In genomic region chr8:11001062-11001549, GRCm38 (mm10) we compare ENCODE assay signal across 8 mouse cellular contexts. TPM values are rescaled to one million over a fixed set of nuclear protein-coding genes. Genes with fewer than 3 reads are reported as not detected.
A peak's percentile ranks its signal among the peaks of the same experiment; 100 is the strongest.
DNase-seq lines count a peak whose midpoint lies in the region; ATAC-seq and TF ChIP-seq lines count a peak whose summit lies in the region.

No protein-coding gene starts in this region.

- peaks cover 7% of the 10 kb centered on the region; the same call in 1 of the 2 replicates for H3K36me3 ChIP-seq in kidney, embryonic 16.5 days (ENCODE audit: insufficient read depth, low read length)
- H3K36me3 ChIP-seq in embryonic facial prominence, embryonic 10.5 days (replicated peaks), result peaks cover 62% of the 10 kb centered on the region
- peaks cover 18% of the 10 kb centered on the region for H3K36me3 ChIP-seq in liver, embryonic 14.5 days (replicated peaks; ENCODE audit: control insufficient read depth, insufficient read depth, low read depth)
- H3K36me3 ChIP-seq in neural tube, embryonic 12.5 days, result peaks cover 7% of the 10 kb centered on the region

- WGBS in kidney, embryonic 16.5 days, result 11% methylated on average over 6 of the region's 6 CpGs
- WGBS in embryonic facial prominence, embryonic 10.5 days, result 4% methylated on average over 6 of the region's 6 CpGs
- 4% methylated on average over 6 of the region's 6 CpGs for WGBS in liver, embryonic 14.5 days (ENCODE audit: insufficient replicate concordance)
- WGBS in neural tube, embryonic 12.5 days, result 11% methylated on average over 6 of the region's 6 CpGs

- no peak for DNase-seq in kidney, adult 18-20 months
- DNase-seq in embryonic facial prominence, embryonic 10.5 days (ENCODE audit: low spot score), result peak; percentile 57
- peak; percentile 23 for DNase-seq in heart, postnatal 4 days
- DNase-seq in liver, embryonic 14.5 days (ENCODE audit: low read depth in 3 of 3, low spot score in 3 of 3), result no peak
- DNase-seq in cerebellum, postnatal 4 days (ENCODE audit: low spot score in 2 of 2), result no peak

- no peak for TF ChIP-seq CTCF in liver, embryonic 14.5 days (IDR thresholded peaks at IDR 0.05; ENCODE audit: low read depth)

- H3K4me2 ChIP-seq in kidney, embryonic 16.5 days (replicated peaks; ENCODE audit: low read depth, low read length), result peak overlapping the region; percentile 93
- H3K4me2 ChIP-seq in liver, embryonic 14.5 days (ENCODE audit: low read depth), result peak overlapping the region; percentile 96
- peak overlapping the region; percentile 81 for H3K4me2 ChIP-seq in neural tube, embryonic 12.5 days (replicated peaks)

- H3K4me3 ChIP-seq in kidney, embryonic 16.5 days (ENCODE audit: low read length), result peak overlapping the region; percentile 25
- peak overlapping the region; percentile 93 for H3K4me3 ChIP-seq in embryonic facial prominence, embryonic 10.5 days
- H3K4me3 ChIP-seq in liver, embryonic 14.5 days (ENCODE audit: insufficient read depth in 1 of 2, low read depth in 2 of 2, low read length in 2 of 2), result peak overlapping the region; percentile 43 to 86
- H3K4me3 ChIP-seq in neural tube, embryonic 12.5 days, result peak overlapping the region; percentile 19

- no peak for ATAC-seq in kidney, embryonic 16.5 days (ENCODE audit: low FRiP score, low TSS enrichment)
- no peak for ATAC-seq in liver, embryonic 14.5 days (ENCODE audit: insufficient read depth)
- ATAC-seq in neural tube, embryonic 12.5 days (ENCODE audit: low FRiP score, low read depth), result no peak
- no peak for ATAC-seq in cerebellum, adult (ENCODE audit: insufficient number of reproducible peaks, low FRiP score, low TSS enrichment)

- 0 out of 2 replicates have a peak, but pooled peaks cover 4% of the 10 kb centered on the region for H3K9me3 ChIP-seq in kidney, embryonic 16.5 days (ENCODE audit: low read length)
- no peaks in the 10 kb centered on the region for H3K9me3 ChIP-seq in embryonic facial prominence, embryonic 10.5 days
- H3K9me3 ChIP-seq in liver, embryonic 14.5 days (ENCODE audit: control insufficient read depth, low read length), result no peaks in the 10 kb centered on the region
- H3K9me3 ChIP-seq in neural tube, embryonic 12.5 days, result no peaks in the 10 kb centered on the region

- TF ChIP-seq EP300 in liver, embryonic 14.5 days (IDR thresholded peaks at IDR 0.05; ENCODE audit: low read depth), result no peak

- H3K4me1 ChIP-seq in kidney, embryonic 16.5 days (ENCODE audit: insufficient read depth, low read length), result peaks cover 80% of the 10 kb centered on the region
- peaks cover 90% of the 10 kb centered on the region for H3K4me1 ChIP-seq in embryonic facial prominence, embryonic 10.5 days
- H3K4me1 ChIP-seq in liver, embryonic 14.5 days (replicated peaks; ENCODE audit: control insufficient read depth in 2 of 2, insufficient read depth in 2 of 2, low read length in 1 of 2), result peaks cover 51 to 56% of the 10 kb centered on the region in 2 experiments
- peaks cover 80% of the 10 kb centered on the region for H3K4me1 ChIP-seq in neural tube, embryonic 12.5 days

- H3K27ac ChIP-seq in kidney, embryonic 16.5 days (ENCODE audit: low read length), result peak overlapping the region; percentile 43; the same call in 1 of the 2 replicates
- H3K27ac ChIP-seq in embryonic facial prominence, embryonic 10.5 days (replicated peaks), result peak overlapping the region; percentile 77
- peak overlapping the region; percentile 40 for H3K27ac ChIP-seq in liver, embryonic 14.5 days
- no peak overlapping the region for H3K27ac ChIP-seq in neural tube, embryonic 12.5 days

- H3K9ac ChIP-seq in kidney, embryonic 16.5 days (replicated peaks; ENCODE audit: low read length), result peak overlapping the region; percentile 43
- H3K9ac ChIP-seq in liver, embryonic 14.5 days (replicated peaks), result peak overlapping the region; percentile 36; the same call in 1 of the 2 replicates
- 0 out of 2 replicates have a peak overlapping the region, but pooled peaks have one; percentile 42 for H3K9ac ChIP-seq in neural tube, embryonic 12.5 days

- no peaks in the 10 kb centered on the region for H3K27me3 ChIP-seq in kidney, embryonic 16.5 days (ENCODE audit: insufficient read depth, low read length)
- H3K27me3 ChIP-seq in embryonic facial prominence, embryonic 10.5 days (replicated peaks; ENCODE audit: low read depth, poor library complexity, severe bottlenecking), result 0 out of 2 replicates have a peak, but pooled peaks cover 3% of the 10 kb centered on the region
- H3K27me3 ChIP-seq in liver, embryonic 14.5 days (ENCODE audit: control insufficient read depth, insufficient read depth, low read length), result no peaks in the 10 kb centered on the region
- H3K27me3 ChIP-seq in neural tube, embryonic 12.5 days (replicated peaks), result no peaks in the 10 kb centered on the region

RNA-seq across cellular contexts. Expression of gene Irs2, which starts 7.2 kb away (rescaled TPM):
- 4.1 and 4.8 TPM in 2 replicates for polyA plus RNA-seq in kidney, embryonic 16.5 days (2015; fragmentation: Nextera tagmentation; extraction: Ambion mirVana)
- 7.9 and 8.1 TPM in 2 replicates for polyA plus RNA-seq in embryonic facial prominence, embryonic 10.5 days (2016; fragmentation: Nextera tagmentation; extraction: Ambion mirVana)
- total RNA-seq in heart, postnatal 4 days (2021), result 10 to 100 TPM; 39.5 to 47.6 TPM
- polyA plus RNA-seq in liver, embryonic 14.5 days (2012; rRNA removed), result 4.7 and 5.4 TPM in 2 replicates
- polyA plus RNA-seq in liver, embryonic 14.5 days (2014; fragmentation: Nextera tagmentation; extraction: Ambion mirVana), result 2.9 and 3.4 TPM in 2 replicates
- polyA plus RNA-seq in neural tube, embryonic 12.5 days (2016; fragmentation: Nextera tagmentation; extraction: Ambion mirVana), result 8.3 and 9.5 TPM in 2 replicates

Comparison
In these comparisons a context has a peak if more than half of its experiments do, and no peak if none do; other contexts are left out.
1. H3K4me3 ChIP-seq: peak in every context shown above with its lines; median percentile 93 in embryonic facial prominence, embryonic 10.5 days; 64 in liver, embryonic 14.5 days; 25 in kidney, embryonic 16.5 days; 19 in neural tube, embryonic 12.5 days.
2. DNase-seq: peak in embryonic facial prominence, embryonic 10.5 days (single experiment) and heart, postnatal 4 days (single experiment); none in kidney, adult 18-20 months (single experiment), liver, embryonic 14.5 days (0 of 3) and cerebellum, postnatal 4 days (0 of 2).
3. Peak in every context shown above with its lines, with median percentiles within 50 percentile points of each other: H3K4me2 ChIP-seq and H3K9ac ChIP-seq.